Mouse (Mus musculus): Measurements from ENCODE around the gene Fam184a.
A peak's percentile ranks its signal among the peaks of the same experiment; 100 is the strongest.
"Not testable (repeated sequence)": the region's sequence is repeated elsewhere in the genome, so short reads cannot be mapped to it uniquely, and the experiment has no call there.

Fam184a gene

GRCm38 (mm10) chr10:53691263-53691662, 59.7 kb downstream of the Fam184a start:
- DNase-seq (ENCODE audit: low spot score in 2 of 2) = no peak

GRCm38 (mm10) chr10:53688952-53689584, 61.9 kb downstream of the Fam184a start:
- no peak for DNase-seq (ENCODE audit: low spot score in 2 of 2)

GRCm38 (mm10) chr10:53688533-53688932, 62.4 kb downstream of the Fam184a start:
- no peak for DNase-seq (ENCODE audit: low spot score in 2 of 2)

GRCm38 (mm10) chr10:53687888-53688287, 63.0 kb downstream of the Fam184a start:
- DNase-seq (ENCODE audit: low spot score in 2 of 2) = no peak

GRCm38 (mm10) chr10:53685806-53686205, 65.1 kb downstream of the Fam184a start:
- DNase-seq (ENCODE audit: low spot score in 2 of 2) = no peak

GRCm38 (mm10) chr10:53683226-53683625, 67.7 kb downstream of the Fam184a start:
- no peak for DNase-seq (ENCODE audit: low spot score in 2 of 2)

- DNase-seq (ENCODE audit: low spot score in 2 of 2) = no peak
These were observed 71.0 kb downstream of the Fam184a start for GRCm38 (mm10) chr10:53679690-53680557.

- no peak for DNase-seq (ENCODE audit: low spot score in 2 of 2)
These were observed 89.1 kb downstream of the Fam184a start for GRCm38 (mm10) chr10:53661788-53662187.

- not testable (repeated sequence) for DNase-seq (ENCODE audit: low spot score in 2 of 2)
These were observed 96.7 kb downstream of the Fam184a start for GRCm38 (mm10) chr10:53654239-53654638.

GRCm38 (mm10) chr10:53650683-53651082, 100.2 kb downstream of the Fam184a start:
- no peak for DNase-seq (ENCODE audit: low spot score in 2 of 2)

- no peak for DNase-seq (ENCODE audit: low spot score in 2 of 2)
These were observed 109.4 kb downstream of the Fam184a start for GRCm38 (mm10) chr10:53641507-53641906.

- DNase-seq (ENCODE audit: low spot score in 2 of 2) = no peak
These were observed 115.5 kb downstream of the Fam184a start for GRCm38 (mm10) chr10:53635246-53635971.

GRCm38 (mm10) chr10:53634160-53634559, 116.8 kb downstream of the Fam184a start:
- DNase-seq (ENCODE audit: low spot score in 2 of 2) = no peak

GRCm38 (mm10) chr10:53630339-53630738, 120.6 kb downstream of the Fam184a start, which contains the start of gene Mcm9:
Gene Mcm9 (minus strand): TSS chr10:53630439.
- not testable (repeated sequence) for DNase-seq (ENCODE audit: low spot score in 2 of 2)

- peak; percentile 93 for DNase-seq (ENCODE audit: low spot score in 2 of 2)
These were observed 121.0 kb downstream of the Fam184a start for GRCm38 (mm10) chr10:53629918-53630250.

GRCm38 (mm10) chr10:53629247-53629917, 121.5 kb downstream of the Fam184a start:
- DNase-seq (ENCODE audit: low spot score in 2 of 2) = peak; percentile 89 to 93

GRCm38 (mm10) chr10:53615850-53616616, 134.9 kb downstream of the Fam184a start:
- DNase-seq (ENCODE audit: low spot score in 2 of 2) = no peak

GRCm38 (mm10) chr10:53613955-53614354, 137.0 kb downstream of the Fam184a start:
- DNase-seq (ENCODE audit: low spot score in 2 of 2) = no peak

- no peak for DNase-seq (ENCODE audit: low spot score in 2 of 2)
These were observed 138.8 kb downstream of the Fam184a start for GRCm38 (mm10) chr10:53612172-53612571.

GRCm38 (mm10) chr10:53608274-53608673, 142.6 kb downstream of the Fam184a start:
- DNase-seq (ENCODE audit: low spot score in 2 of 2) = no peak

- no peak for DNase-seq (ENCODE audit: low spot score in 2 of 2)
These were observed 145.6 kb downstream of the Fam184a start for GRCm38 (mm10) chr10:53605328-53605727.

All from spleen, postnatal 36 days (tissue).